Mouse (Mus musculus): Measurements from ENCODE around the gene Tsr1.
A peak's percentile ranks its signal among the peaks of the same experiment; 100 is the strongest.

Tsr1 gene

GRCm38 (mm10) chr11:74867181-74867580 is 30.7 kb upstream of the Tsr1 start:
- Histone ChIP-seq H3K4me3 (replicated peaks; ENCODE audit: low read length) (no peak overlapping the region), H3K4me1 (replicated peaks; ENCODE audit: low read depth, low read length) (peaks cover 30% of the 10 kb centered on the region), H3K36me3 (ENCODE audit: insufficient read depth, low read length) (peaks cover 54% of the 10 kb centered on the region), H3K9me3 (ENCODE audit: low read length) (peaks cover 16% of the 10 kb centered on the region), H3K27me3 (ENCODE audit: insufficient read depth, low read length) (no peaks in the 10 kb centered on the region)
- TF ChIP-seq POU5F1 (IDR thresholded peaks at IDR 0.05; ENCODE audit: borderline replicate concordance, low read length) (no peak), CTCF (conservative IDR thresholded peaks at IDR 0.05; ENCODE audit: low read length) (no peak), NANOG (IDR thresholded peaks at IDR 0.05; ENCODE audit: borderline replicate concordance, low read length) (no peak)

GRCm38 (mm10) chr11:74868046-74868760 is 29.7 kb upstream of the Tsr1 start:
- no peak for TF ChIP-seq POU5F1 (IDR thresholded peaks at IDR 0.05; ENCODE audit: borderline replicate concordance, low read length)
- TF ChIP-seq CTCF (conservative IDR thresholded peaks at IDR 0.05; ENCODE audit: low read length) = no peak
- TF ChIP-seq NANOG (IDR thresholded peaks at IDR 0.05; ENCODE audit: borderline replicate concordance, low read length) = no peak
- H3K4me3 ChIP-seq (replicated peaks; ENCODE audit: low read length) = 0 out of 2 replicates have a peak overlapping the region, but pooled peaks have one; percentile 2
- H3K36me3 ChIP-seq (ENCODE audit: insufficient read depth, low read length) = peaks cover 43% of the 10 kb centered on the region
- peaks cover 11% of the 10 kb centered on the region for H3K9me3 ChIP-seq (ENCODE audit: low read length)
- H3K4me1 ChIP-seq (replicated peaks; ENCODE audit: low read depth, low read length) = peaks cover 28% of the 10 kb centered on the region
- H3K27me3 ChIP-seq (ENCODE audit: insufficient read depth, low read length) = no peaks in the 10 kb centered on the region

GRCm38 (mm10) chr11:74869603-74870002 is 28.3 kb upstream of the Tsr1 start:
- peaks cover 34% of the 10 kb centered on the region for H3K4me1 ChIP-seq (replicated peaks; ENCODE audit: low read depth, low read length)
- peaks cover 29% of the 10 kb centered on the region for H3K36me3 ChIP-seq (ENCODE audit: insufficient read depth, low read length)
- no peaks in the 10 kb centered on the region for H3K9me3 ChIP-seq (ENCODE audit: low read length)
- no peaks in the 10 kb centered on the region for H3K27me3 ChIP-seq (ENCODE audit: insufficient read depth, low read length)
- H3K4me3 ChIP-seq (replicated peaks; ENCODE audit: low read length) = no peak overlapping the region
- TF ChIP-seq NANOG (IDR thresholded peaks at IDR 0.05; ENCODE audit: borderline replicate concordance, low read length) (no peak), CTCF (conservative IDR thresholded peaks at IDR 0.05; ENCODE audit: low read length) (no peak), POU5F1 (IDR thresholded peaks at IDR 0.05; ENCODE audit: borderline replicate concordance, low read length) (no peak)

- no peak for TF ChIP-seq CTCF (conservative IDR thresholded peaks at IDR 0.05; ENCODE audit: low read length)
- no peak for TF ChIP-seq NANOG (IDR thresholded peaks at IDR 0.05; ENCODE audit: borderline replicate concordance, low read length)
- no peak for TF ChIP-seq POU5F1 (IDR thresholded peaks at IDR 0.05; ENCODE audit: borderline replicate concordance, low read length)
- peaks cover 20% of the 10 kb centered on the region for H3K36me3 ChIP-seq (ENCODE audit: insufficient read depth, low read length)
- no peaks in the 10 kb centered on the region for H3K9me3 ChIP-seq (ENCODE audit: low read length)
- H3K4me3 ChIP-seq (replicated peaks; ENCODE audit: low read length) = no peak overlapping the region
- H3K4me1 ChIP-seq (replicated peaks; ENCODE audit: low read depth, low read length) = peaks cover 42% of the 10 kb centered on the region
- no peaks in the 10 kb centered on the region for H3K27me3 ChIP-seq (ENCODE audit: insufficient read depth, low read length)
Measured at GRCm38 (mm10) chr11:74870544-74870943, 27.3 kb upstream of the Tsr1 start.

- H3K9me3 ChIP-seq (ENCODE audit: low read length) = no peaks in the 10 kb centered on the region
- no peak overlapping the region for H3K4me3 ChIP-seq (replicated peaks; ENCODE audit: low read length)
- no peaks in the 10 kb centered on the region for H3K27me3 ChIP-seq (ENCODE audit: insufficient read depth, low read length)
- peaks cover 43% of the 10 kb centered on the region for H3K4me1 ChIP-seq (replicated peaks; ENCODE audit: low read depth, low read length)
- TF ChIP-seq POU5F1 (IDR thresholded peaks at IDR 0.05; ENCODE audit: borderline replicate concordance, low read length) (no peak), NANOG (IDR thresholded peaks at IDR 0.05; ENCODE audit: borderline replicate concordance, low read length) (no peak), CTCF (conservative IDR thresholded peaks at IDR 0.05; ENCODE audit: low read length) (no peak)
- peaks cover 20% of the 10 kb centered on the region for H3K36me3 ChIP-seq (ENCODE audit: insufficient read depth, low read length)
Measured at GRCm38 (mm10) chr11:74870991-74871622, 26.8 kb upstream of the Tsr1 start.

- no peaks in the 10 kb centered on the region for H3K27me3 ChIP-seq (ENCODE audit: insufficient read depth, low read length)
- H3K4me1 ChIP-seq (replicated peaks; ENCODE audit: low read depth, low read length) = peaks cover 51% of the 10 kb centered on the region
- no peak overlapping the region for H3K4me3 ChIP-seq (replicated peaks; ENCODE audit: low read length)
- H3K9me3 ChIP-seq (ENCODE audit: low read length) = no peaks in the 10 kb centered on the region
- H3K36me3 ChIP-seq (ENCODE audit: insufficient read depth, low read length) = no peaks in the 10 kb centered on the region
- no peak for TF ChIP-seq CTCF (conservative IDR thresholded peaks at IDR 0.05; ENCODE audit: low read length)
- TF ChIP-seq NANOG (IDR thresholded peaks at IDR 0.05; ENCODE audit: borderline replicate concordance, low read length) = no peak
- no peak for TF ChIP-seq POU5F1 (IDR thresholded peaks at IDR 0.05; ENCODE audit: borderline replicate concordance, low read length)
Measured at GRCm38 (mm10) chr11:74874630-74875029, 23.2 kb upstream of the Tsr1 start.

- Histone ChIP-seq H3K27me3 (ENCODE audit: insufficient read depth, low read length) (no peaks in the 10 kb centered on the region), H3K36me3 (ENCODE audit: insufficient read depth, low read length) (no peaks in the 10 kb centered on the region), H3K4me1 (replicated peaks; ENCODE audit: low read depth, low read length) (peaks cover 48% of the 10 kb centered on the region), H3K4me3 (replicated peaks; ENCODE audit: low read length) (no peak overlapping the region), H3K9me3 (ENCODE audit: low read length) (no peaks in the 10 kb centered on the region)
- TF ChIP-seq CTCF (conservative IDR thresholded peaks at IDR 0.05; ENCODE audit: low read length) (no peak), NANOG (IDR thresholded peaks at IDR 0.05; ENCODE audit: borderline replicate concordance, low read length) (no peak), POU5F1 (IDR thresholded peaks at IDR 0.05; ENCODE audit: borderline replicate concordance, low read length) (no peak)
Measured at GRCm38 (mm10) chr11:74876801-74877200, 21.1 kb upstream of the Tsr1 start.

GRCm38 (mm10) chr11:74880999-74881398 is 16.9 kb upstream of the Tsr1 start:
- peaks cover 8% of the 10 kb centered on the region; the same call in 1 of the 2 replicates for H3K27me3 ChIP-seq (ENCODE audit: insufficient read depth, low read length)
- peaks cover 47% of the 10 kb centered on the region for H3K4me1 ChIP-seq (replicated peaks; ENCODE audit: low read depth, low read length)
- TF ChIP-seq POU5F1 (IDR thresholded peaks at IDR 0.05; ENCODE audit: borderline replicate concordance, low read length) (no peak), NANOG (IDR thresholded peaks at IDR 0.05; ENCODE audit: borderline replicate concordance, low read length) (no peak), CTCF (conservative IDR thresholded peaks at IDR 0.05; ENCODE audit: low read length) (no peak)
- H3K9me3 ChIP-seq (ENCODE audit: low read length) = no peaks in the 10 kb centered on the region
- peak overlapping the region; percentile 41; the same call in 1 of the 2 replicates for H3K4me3 ChIP-seq (replicated peaks; ENCODE audit: low read length)
- peaks cover 8% of the 10 kb centered on the region for H3K36me3 ChIP-seq (ENCODE audit: insufficient read depth, low read length)

All from E14TG2a.4 (cell line).